Mouse (Mus musculus) forebrain, embryonic 13.5 days (tissue): ENCODE results near the gene Zfp933. TPM values are rescaled to one million over a fixed set of nuclear protein-coding genes. Genes with fewer than 3 reads are reported as not detected.
"Not testable (repeated sequence)": the region's sequence is repeated elsewhere in the genome, so short reads cannot be mapped to it uniquely, and the experiment has no call there.

ENCODE experiments used
- ATAC-seq: fragments of 200-750 bp; cut with Nextera tagmentation; 2 replicates; pipeline ENCODE4 v1.8.0; 2017
- H3K27ac ChIP-seq: fragments of 300-500 bp; sonication (generic); 2 replicates; pipeline ENCODE4 v1.5.1; 2015; ENCODE audit warnings: inconsistent platforms, mild to moderate bottlenecking, moderate library complexity
- H3K27me3 ChIP-seq: fragments of 300-500 bp; sonication (generic); 2 replicates; pipeline ENCODE4 v1.6.1; 2015; ENCODE audit warnings: mild to moderate bottlenecking, inconsistent platforms
- H3K36me3 ChIP-seq: fragments of 300-500 bp; sonication (generic); 2 replicates; pipeline ENCODE4 v1.6.1; 2015; ENCODE audit warnings: mild to moderate bottlenecking, inconsistent platforms; ENCODE audit not compliant: poor library complexity, severe bottlenecking
- H3K4me1 ChIP-seq: fragments of 300-500 bp; sonication (generic); 2 replicates; pipeline ENCODE4 v1.6.1; 2015; ENCODE audit warnings: inconsistent platforms
- H3K4me2 ChIP-seq: fragments of 300-500 bp; sonication (generic); 2 replicates; pipeline ENCODE4 v1.6.1; 2015; ENCODE audit warnings: inconsistent platforms, mild to moderate bottlenecking, moderate library complexity
- H3K4me3 ChIP-seq: fragments of 300-500 bp; sonication (generic); 2 replicates; pipeline ENCODE4 v1.5.1; 2015; ENCODE audit warnings: mild to moderate bottlenecking, inconsistent platforms
- H3K9ac ChIP-seq: fragments of 300-500 bp; sonication (generic); 2 replicates; pipeline ENCODE4 v1.6.1; 2015; ENCODE audit warnings: mild to moderate bottlenecking, inconsistent platforms
- H3K9me3 ChIP-seq: fragments of 300-500 bp; sonication (generic); replicated peaks from 2 replicates; pipeline ENCODE4 v1.6.1; 2016; ENCODE audit warnings: inconsistent platforms
- WGBS: fragments of 180-500 bp; shearing (Covaris S2); methylation state at CpG from one replicate; pipeline ENCODE4 v1.1.7; 2015; 5-methylcytosine and 5-hydroxymethylcytosine counted together
- polyA plus RNA-seq: library from polyadenylated mRNA; unstranded; fragments of >200 nt; fragmentation: Nextera tagmentation; extraction: Ambion mirVana; gene quantifications from 2 replicates; pipeline ENCODE4 v1.2.1, GENCODE M21; 2015

Gene Zfp933
- polyA plus RNA-seq, 1 experiment from 2014 or later: 6.6 TPM

DNA sequence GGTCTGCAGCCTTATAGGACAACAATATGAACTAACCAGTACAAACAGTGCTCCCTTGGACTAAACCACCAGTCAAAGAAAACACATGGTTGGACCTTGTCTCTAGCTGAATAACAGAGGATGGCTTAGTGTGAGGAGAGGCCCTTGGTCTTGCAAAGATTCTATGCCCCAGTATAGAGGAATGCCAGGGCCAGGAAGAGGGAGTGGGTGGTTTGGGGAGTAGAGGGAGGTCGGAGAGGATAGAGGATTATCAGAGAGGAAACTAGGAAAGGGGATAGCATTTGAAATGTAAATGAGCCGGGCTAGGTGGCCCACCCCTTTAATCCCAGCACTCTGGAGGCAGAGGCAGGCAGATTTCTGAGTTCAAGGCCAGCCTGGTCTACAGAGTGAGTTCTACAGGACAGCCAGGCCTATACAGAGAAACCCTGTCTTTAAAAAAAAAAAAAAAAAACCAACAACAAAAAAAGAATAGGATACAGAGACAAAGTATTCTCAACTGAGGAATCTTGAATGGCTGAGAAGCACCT, 54.7 kb downstream of the Zfp933 start:
- not testable (repeated sequence) for H3K4me2 ChIP-seq, H3K27me3 ChIP-seq, H3K27ac ChIP-seq, ATAC-seq, H3K9ac ChIP-seq, H3K4me3 ChIP-seq, H3K4me1 ChIP-seq, H3K36me3 ChIP-seq
- WGBS: 61% methylated on average over 2 of the region's 2 CpGs
- H3K9me3 ChIP-seq: peaks cover 25% of the 10 kb centered on the region

DNA sequence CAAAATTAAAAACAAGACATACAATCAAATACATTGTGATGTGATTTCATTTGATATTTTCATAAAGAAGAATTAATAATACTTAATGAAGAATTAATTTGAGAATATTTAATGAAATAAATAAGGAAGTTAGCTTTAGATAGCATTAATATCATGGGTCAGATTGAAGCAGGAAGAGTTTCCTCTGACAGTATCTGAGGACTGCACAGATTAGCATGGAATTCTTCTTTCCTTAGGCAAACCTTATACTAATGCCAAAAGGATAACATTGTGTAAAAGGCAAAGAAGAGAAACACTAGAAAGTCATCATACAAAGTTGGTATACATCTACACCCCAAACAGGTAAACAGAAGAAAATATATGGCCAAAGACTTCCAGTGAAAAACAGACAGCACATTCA, 56.4 kb downstream of the Zfp933 start:
- H3K36me3 ChIP-seq, H3K9ac ChIP-seq, H3K4me3 ChIP-seq, H3K27ac ChIP-seq, ATAC-seq, H3K4me1 ChIP-seq, H3K27me3 ChIP-seq, H3K4me2 ChIP-seq: not testable (repeated sequence)
- peaks cover 29% of the 10 kb centered on the region for H3K9me3 ChIP-seq

Other genes starting within 250 kb of the Zfp933 start
- gene Zfp979, start 205.9 kb downstream of the Zfp933 start, polyA plus RNA-seq: 0.97 and 1.1 TPM in 2 replicates
- gene Zfp534, start 145.8 kb downstream of the Zfp933 start, polyA plus RNA-seq: not detected in 2 replicates
- 4.6 and 4.7 TPM in 2 replicates for gene Zfp984, start 38.6 kb downstream of the Zfp933 start, polyA plus RNA-seq
- 60.4 and 62.3 TPM in 2 replicates for gene Miip, start 20.4 kb upstream of the Zfp933 start, polyA plus RNA-seq
- gene Fv1, start 20.6 kb upstream of the Zfp933 start, polyA plus RNA-seq: 14.8 and 15.8 TPM in 2 replicates
- gene Mfn2, start 56.3 kb upstream of the Zfp933 start, polyA plus RNA-seq: 52.4 and 61.8 TPM in 2 replicates
- gene Plod1, start 88.4 kb upstream of the Zfp933 start, polyA plus RNA-seq: 14.0 and 15.0 TPM in 2 replicates
- 9.0 and 10.2 TPM in 2 replicates for gene 2510039O18Rik, start 92.5 kb upstream of the Zfp933 start, polyA plus RNA-seq
- gene Nppb, start 137.4 kb upstream of the Zfp933 start, polyA plus RNA-seq: not detected in 2 replicates
- gene Nppa, start 152.4 kb upstream of the Zfp933 start, polyA plus RNA-seq: 0.79 and 2.4 TPM in 2 replicates
- 21.6 and 24.8 TPM in 2 replicates for gene Clcn6, start 190.5 kb upstream of the Zfp933 start, polyA plus RNA-seq
- gene Mthfr, start 190.7 kb upstream of the Zfp933 start, polyA plus RNA-seq: 15.9 and 18.2 TPM in 2 replicates
- gene Agtrap, start 239.7 kb upstream of the Zfp933 start, polyA plus RNA-seq: 6.9 and 8.3 TPM in 2 replicates